10 mouse cellular contexts compared by ENCODE assay signal in the genomic region with DNA sequence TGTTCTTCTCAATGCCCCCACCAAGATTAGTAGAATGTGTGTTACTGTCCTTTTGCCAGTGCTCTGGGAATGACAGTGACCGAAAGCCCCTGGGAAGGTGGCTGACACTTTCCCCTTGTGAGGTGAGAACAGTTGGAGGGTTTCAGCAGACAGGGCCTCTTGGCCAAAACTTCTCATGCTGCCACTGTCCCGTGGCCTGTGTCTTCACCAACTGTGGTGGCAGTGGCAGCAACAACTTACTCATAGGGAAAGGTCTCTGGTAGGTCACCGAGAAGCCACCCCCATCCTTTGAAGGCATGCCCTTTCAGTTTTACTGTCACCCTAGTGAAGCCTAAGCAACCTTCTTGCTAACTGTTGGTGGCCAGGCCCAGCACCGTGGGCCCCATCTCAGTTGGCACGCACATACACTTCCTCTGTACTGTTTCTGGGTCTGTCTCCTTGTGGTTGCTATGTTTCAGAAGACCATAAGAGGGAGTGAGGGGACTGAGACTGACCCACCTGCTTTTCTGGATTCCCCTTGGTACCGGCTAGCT. TPM values are rescaled to one million over a fixed set of nuclear protein-coding genes. Genes with fewer than 3 reads are reported as not detected.
DNase-seq lines count a peak whose midpoint lies in the region; ATAC-seq and TF ChIP-seq lines count a peak whose summit lies in the region.
"Had no signal": no experiment of that assay in that cellular context is flagged by ENCODE, and none has a peak within 500 bp of the region (broad histone marks: within the 10 kb centered on the region; RNA-seq: fewer than 3 reads in every experiment).

No protein-coding gene starts in this region.

- no peak overlapping the region for H3K9ac ChIP-seq in lung, embryonic 14.5 days
- no peak overlapping the region for H3K9ac ChIP-seq in forebrain, embryonic 15.5 days (replicated peaks)
- H3K9ac ChIP-seq: embryonic facial prominence, embryonic 15.5 days; midbrain, embryonic 13.5 days had no signal

- H3K4me3 ChIP-seq in lung, embryonic 14.5 days (ENCODE audit: low read depth, low read length), result no peak overlapping the region
- H3K4me3 ChIP-seq in brown adipose tissue, adult 24 weeks (ENCODE audit: insufficient read depth, low read depth, low read length), result no peak overlapping the region
- no peak overlapping the region for H3K4me3 ChIP-seq in forebrain, embryonic 15.5 days
- H3K4me3 ChIP-seq: embryonic facial prominence, embryonic 15.5 days; midbrain, embryonic 13.5 days had no signal

- peaks cover 14% of the 10 kb centered on the region; the same call in 1 of the 2 replicates for H3K36me3 ChIP-seq in lung, embryonic 14.5 days (ENCODE audit: insufficient read depth)
- peaks cover 6% of the 10 kb centered on the region; the same call in 1 of the 2 replicates for H3K36me3 ChIP-seq in forebrain, embryonic 15.5 days

- peak; percentile 5 for DNase-seq in heart, adult 8-10 months (ENCODE audit: low spot score)
- DNase-seq in heart, adult 9 months (ENCODE audit: low spot score in 2 of 2), result no peak
- peak; percentile 19 for DNase-seq in lung, embryonic 14.5 days
- no peak for DNase-seq in lung, postnatal 14 days
- no peak for DNase-seq in adrenal gland, adult 2 months

- H3K27me3 ChIP-seq in lung, embryonic 14.5 days (ENCODE audit: insufficient read depth, low read length), result no peaks in the 10 kb centered on the region
- no peaks in the 10 kb centered on the region for H3K27me3 ChIP-seq in forebrain, embryonic 15.5 days
- H3K27me3 ChIP-seq: embryonic facial prominence, embryonic 15.5 days; midbrain, embryonic 13.5 days had no signal

- H3K4me1 ChIP-seq in lung, embryonic 14.5 days (ENCODE audit: insufficient read depth), result peaks cover 23% of the 10 kb centered on the region
- peaks cover 33% of the 10 kb centered on the region for H3K4me1 ChIP-seq in brown adipose tissue, adult 24 weeks (ENCODE audit: control insufficient read depth, insufficient read depth, insufficient read length, low read length)
- H3K4me1 ChIP-seq in forebrain, embryonic 15.5 days, result no peaks in the 10 kb centered on the region
- H3K4me1 ChIP-seq: midbrain, embryonic 13.5 days had no signal

- H3K27ac ChIP-seq in lung, embryonic 14.5 days (ENCODE audit: low read depth), result peak overlapping the region; percentile 54; the same call in 1 of the 2 replicates
- peak overlapping the region; percentile 90 for H3K27ac ChIP-seq in brown adipose tissue, adult 24 weeks (replicated peaks; ENCODE audit: low read depth, low read length)
- H3K27ac ChIP-seq in forebrain, embryonic 15.5 days (replicated peaks), result no peak overlapping the region
- H3K27ac ChIP-seq: embryonic facial prominence, embryonic 15.5 days; midbrain, embryonic 13.5 days had no signal

- WGBS in lung, embryonic 14.5 days, result 60% methylated on average over 6 of the region's 6 CpGs
- 77% methylated on average over 6 of the region's 6 CpGs for WGBS in forebrain, embryonic 15.5 days

- peak; percentile 42; the same call in 1 of the 2 replicates for TF ChIP-seq CTCF in lung, embryonic 14.5 days (IDR thresholded peaks at IDR 0.05; ENCODE audit: low read depth)

- no peak overlapping the region for H3K4me2 ChIP-seq in lung, embryonic 14.5 days
- no peak overlapping the region for H3K4me2 ChIP-seq in forebrain, embryonic 15.5 days (replicated peaks)
- H3K4me2 ChIP-seq: embryonic facial prominence, embryonic 15.5 days; midbrain, embryonic 13.5 days had no signal

- no peak for ATAC-seq in lung, embryonic 14.5 days (ENCODE audit: insufficient read depth)
- ATAC-seq in monocyte, adult 5-6 weeks (replicated peaks; ENCODE audit: insufficient number of reproducible peaks, low FRiP score, low TSS enrichment, poor library complexity, severe bottlenecking), result peak; percentile 72
- no peak for ATAC-seq in forebrain, embryonic 15.5 days (replicated peaks)
- ATAC-seq: midbrain, embryonic 13.5 days had no signal

- no peaks in the 10 kb centered on the region for H3K9me3 ChIP-seq in lung, embryonic 14.5 days (ENCODE audit: low read depth, low read length)
- H3K9me3 ChIP-seq in forebrain, embryonic 15.5 days, result no peaks in the 10 kb centered on the region
- H3K9me3 ChIP-seq: embryonic facial prominence, embryonic 15.5 days; midbrain, embryonic 13.5 days had no signal

RNA-seq across cellular contexts. Expression of a gene that starts 15.2 kb away (rescaled TPM):
- 10 to 100 TPM in 3 of 4 experiments, 1 to 10 TPM in 1; 7.6 to 19.4 (median 16.8) TPM for total RNA-seq in heart, adult 8-10 months (2022)
- 14.0 and 15.6 TPM in 2 replicates for polyA plus RNA-seq in lung, embryonic 14.5 days (2014; fragmentation: Nextera tagmentation; extraction: Ambion mirVana)
- 4.9 and 5.3 TPM in 2 replicates for polyA plus RNA-seq in brown adipose tissue, adult 24 weeks (2012; ENCODE audit: insufficient read depth, insufficient read length, missing spikeins)
- total RNA-seq in monocyte, adult 5-6 weeks (2017), result 0.11 to 0.95 TPM (median 0.78 TPM) in 3 replicates
- total RNA-seq in adrenal gland, adult 2 months (2021), result 10 to 100 TPM in 1 of 2 experiments, 1 to 10 TPM in 1; 7.5 to 15.4 TPM
- polyA plus RNA-seq in adrenal gland, adult 2 months (2012; rRNA removed), result 25.9 and 26.9 TPM in 2 replicates
- polyA plus RNA-seq in forebrain, embryonic 15.5 days (2015; fragmentation: Nextera tagmentation; extraction: Ambion mirVana), result 2.1 and 2.2 TPM in 2 replicates

RNA-seq across cellular contexts. Expression of a gene that starts 24.5 kb away (rescaled TPM):
- total RNA-seq in heart, adult 8-10 months (2022), result 1 to 10 TPM; 5.6 to 6.9 (median 5.9) TPM
- polyA plus RNA-seq in lung, embryonic 14.5 days (2014; fragmentation: Nextera tagmentation; extraction: Ambion mirVana), result 28.6 and 29.9 TPM in 2 replicates
- 10.4 and 13.2 TPM in 2 replicates for polyA plus RNA-seq in brown adipose tissue, adult 24 weeks (2012; ENCODE audit: insufficient read depth, insufficient read length, missing spikeins)
- 8.5 to 15.8 TPM (median 9.5 TPM) in 3 replicates for total RNA-seq in monocyte, adult 5-6 weeks (2017)
- total RNA-seq in adrenal gland, adult 2 months (2021), result 10 to 100 TPM; 20.4 to 26.5 TPM
- 7.0 and 7.4 TPM in 2 replicates for polyA plus RNA-seq in adrenal gland, adult 2 months (2012; rRNA removed)
- polyA plus RNA-seq in forebrain, embryonic 15.5 days (2015; fragmentation: Nextera tagmentation; extraction: Ambion mirVana), result 15.4 and 21.6 TPM in 2 replicates

RNA-seq across cellular contexts. Expression of a gene that starts 36.9 kb away (rescaled TPM):
- 10 to 100 TPM in 2 of 4 experiments, 1 to 10 TPM in 2; 8.1 to 11.2 (median 9.7) TPM for total RNA-seq in heart, adult 8-10 months (2022)
- 25.0 and 26.5 TPM in 2 replicates for polyA plus RNA-seq in lung, embryonic 14.5 days (2014; fragmentation: Nextera tagmentation; extraction: Ambion mirVana)
- 8.8 and 9.4 TPM in 2 replicates for polyA plus RNA-seq in brown adipose tissue, adult 24 weeks (2012; ENCODE audit: insufficient read depth, insufficient read length, missing spikeins)
- total RNA-seq in monocyte, adult 5-6 weeks (2017), result 3.0 to 22.9 TPM (median 3.2 TPM) in 3 replicates
- total RNA-seq in adrenal gland, adult 2 months (2021), result 10 to 100 TPM; 32.3 to 37.4 TPM
- polyA plus RNA-seq in adrenal gland, adult 2 months (2012; rRNA removed), result 72.0 and 87.5 TPM in 2 replicates
- 14.8 and 16.2 TPM in 2 replicates for polyA plus RNA-seq in forebrain, embryonic 15.5 days (2015; fragmentation: Nextera tagmentation; extraction: Ambion mirVana)

RNA-seq across cellular contexts. Expression of a gene that starts 39.5 kb away (rescaled TPM):
- total RNA-seq in heart, adult 8-10 months (2022), result 1 to 10 TPM; 5.2 to 7.9 (median 6.8) TPM
- polyA plus RNA-seq in lung, embryonic 14.5 days (2014; fragmentation: Nextera tagmentation; extraction: Ambion mirVana), result 1.1 and 1.5 TPM in 2 replicates
- polyA plus RNA-seq in brown adipose tissue, adult 24 weeks (2012; ENCODE audit: insufficient read depth, insufficient read length, missing spikeins), result 5.3 and 6.1 TPM in 2 replicates
- total RNA-seq in monocyte, adult 5-6 weeks (2017), result 1.5 to 3.6 TPM (median 2.2 TPM) in 3 replicates
- total RNA-seq in adrenal gland, adult 2 months (2021), result 10 to 100 TPM; 29.2 to 58.9 TPM
- 48.1 and 62.9 TPM in 2 replicates for polyA plus RNA-seq in adrenal gland, adult 2 months (2012; rRNA removed)
- polyA plus RNA-seq in forebrain, embryonic 15.5 days (2015; fragmentation: Nextera tagmentation; extraction: Ambion mirVana), result 5.6 and 6.9 TPM in 2 replicates

Comparison
In these comparisons a context has a peak if more than half of its experiments do, and no peak if none do; other contexts are left out.
1. DNase-seq: peak in heart, adult 8-10 months (single experiment) and lung, embryonic 14.5 days (single experiment); none in heart, adult 9 months (0 of 2), lung, postnatal 14 days (single experiment) and adrenal gland, adult 2 months (single experiment).